Mouse (Mus musculus) c-Kit-positive CD71-positive TER-119-positive erythroid progenitor cells, embryonic 14.5 days (primary cell): ENCODE measurements around the gene Sptbn4.
A peak's percentile ranks its signal among the peaks of the same experiment; 100 is the strongest.

Experiments
- DNase-seq: peaks from one replicate; pipeline ENCODE4 v3.0.0-alpha.2; 2013; ENCODE audit warnings: low spot score

The Sptbn4 gene

DNA sequence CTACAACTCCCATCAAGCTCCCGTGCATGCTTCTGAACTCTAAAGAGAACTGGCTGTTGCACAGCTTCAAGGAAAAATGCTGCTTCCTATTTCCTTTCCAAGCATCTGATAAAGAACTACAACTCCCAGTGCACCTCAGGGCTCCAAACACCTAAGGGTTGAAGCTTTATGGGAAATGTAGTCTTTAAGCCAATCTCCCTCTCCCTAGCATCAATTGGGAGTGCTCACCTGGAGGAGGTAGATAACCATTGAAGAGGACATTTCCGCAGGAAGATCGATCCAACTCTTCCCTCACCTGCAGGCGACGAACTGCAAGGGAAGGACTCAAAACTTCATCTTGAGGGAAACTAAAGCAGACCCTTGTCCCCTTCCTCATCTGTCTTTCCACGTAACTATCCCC, 93.3 kb downstream of the Sptbn4 start:
- no peak for DNase-seq

DNA sequence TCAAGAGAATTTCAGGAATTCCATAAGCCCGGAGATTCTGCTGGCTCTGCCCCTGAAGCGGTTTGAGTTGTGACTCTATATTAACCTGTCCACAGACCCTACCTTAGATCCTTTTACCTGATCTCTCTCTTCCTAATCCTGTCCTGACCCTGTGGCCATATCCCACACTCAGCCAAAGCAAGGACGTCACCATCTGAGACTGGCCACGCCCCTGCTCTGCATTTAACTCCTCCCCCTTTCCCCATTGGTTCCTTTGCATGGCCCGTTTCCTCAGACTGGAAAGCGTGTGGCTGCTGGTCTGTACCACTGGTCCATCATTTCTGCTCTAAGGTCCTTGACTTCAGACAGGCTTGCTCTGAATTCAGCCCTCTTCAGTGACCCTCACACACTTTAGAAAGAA, 102.0 kb downstream of the Sptbn4 start:
- DNase-seq: no peak

DNA sequence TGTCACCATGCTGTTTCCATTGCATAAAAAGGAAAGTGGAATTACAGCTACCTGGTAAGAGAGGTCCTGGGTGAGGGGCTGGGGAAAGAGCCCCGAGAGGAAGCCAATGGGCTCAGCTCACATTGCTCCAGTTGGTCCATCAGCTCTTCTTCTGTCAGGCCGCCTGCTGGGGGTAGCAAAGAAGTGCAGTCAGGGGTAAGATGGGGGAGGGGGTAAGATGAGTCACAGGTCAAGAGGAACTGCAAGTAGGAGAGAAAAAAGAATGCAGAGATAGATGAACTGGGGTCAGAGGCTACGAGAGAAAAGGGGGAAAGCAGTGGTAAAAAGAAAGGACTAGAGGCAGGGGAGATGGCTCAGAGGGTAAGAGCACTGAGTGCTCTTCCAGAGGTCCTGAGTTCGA, 104.9 kb downstream of the Sptbn4 start:
- DNase-seq: no peak

DNA sequence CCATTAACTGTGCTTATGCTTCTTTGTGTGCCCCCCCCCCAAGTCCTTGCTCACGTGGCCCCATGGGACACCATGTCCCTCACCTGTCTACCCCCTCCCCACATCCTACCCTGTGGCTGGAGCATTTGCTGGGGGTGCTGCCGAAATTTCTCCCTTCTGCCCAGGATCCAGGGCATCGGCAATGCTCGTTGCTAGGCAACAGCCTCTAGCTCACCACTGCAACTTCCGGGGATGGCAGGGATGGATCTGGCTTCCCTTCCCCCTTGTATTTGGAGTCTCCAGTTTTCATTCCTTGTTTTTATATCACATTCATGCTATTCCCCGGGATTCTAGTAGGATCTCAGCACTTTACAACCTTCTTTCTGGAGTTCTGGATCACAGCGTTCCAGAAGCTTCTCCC, 108.0 kb downstream of the Sptbn4 start:
- DNase-seq: no peak

DNA sequence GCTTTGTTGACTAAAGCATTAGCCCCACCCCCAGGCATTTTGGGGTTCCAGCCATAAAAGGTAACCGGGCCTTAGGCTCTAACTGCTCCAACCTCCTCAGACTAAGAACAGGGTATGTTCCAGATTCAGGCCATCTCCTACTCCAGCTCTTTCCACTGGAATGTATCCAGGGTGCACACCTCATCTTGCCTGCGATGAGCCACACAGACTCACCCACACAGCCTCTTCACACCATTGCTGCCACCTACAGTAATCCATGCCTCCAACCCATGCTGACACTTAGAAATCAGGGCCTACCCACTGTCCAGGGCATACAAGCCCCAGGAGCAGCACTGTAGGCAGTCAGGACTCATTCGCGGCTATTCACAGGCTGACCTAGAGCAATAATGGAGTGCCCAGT, 108.4 kb downstream of the Sptbn4 start:
- no peak for DNase-seq

DNA sequence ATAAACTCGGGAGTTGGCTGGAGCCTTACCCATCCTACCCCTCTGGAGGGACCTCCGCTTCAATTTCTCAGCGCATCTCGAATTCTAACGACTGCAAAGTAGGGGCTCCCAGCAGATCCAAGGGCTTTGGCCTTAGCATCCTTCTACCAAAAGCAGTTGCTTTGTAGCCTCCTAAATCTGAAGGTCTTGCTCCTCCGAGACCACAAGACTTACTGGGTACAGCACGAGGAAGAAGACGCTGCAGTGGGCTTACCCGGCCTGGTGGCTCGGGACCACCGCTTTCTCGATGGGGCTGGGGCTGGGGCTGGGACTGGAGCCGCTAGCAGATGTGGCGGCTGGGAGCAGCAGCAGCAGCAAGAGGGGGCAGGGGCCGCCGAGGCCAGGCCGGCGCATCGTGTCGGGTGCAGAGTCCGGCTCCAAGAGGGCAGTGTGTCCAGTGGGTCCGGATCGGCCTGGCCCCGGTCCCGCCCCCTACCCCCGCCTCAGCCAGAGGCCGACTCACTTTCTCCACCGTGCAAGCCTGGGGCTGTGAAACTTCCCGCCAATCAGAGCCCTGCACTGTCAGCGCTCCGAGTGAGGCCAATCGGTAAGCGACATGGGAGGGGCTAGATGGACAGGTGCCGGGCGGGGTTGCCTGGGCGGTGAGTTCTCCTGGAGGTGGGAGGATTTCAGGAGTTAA, 110.2 kb downstream of the Sptbn4 start, which contains the start of gene Ltbp4:
Ltbp4 (minus strand) TSS at position 518 of the 679 bp plus-strand sequence.
- no peak for DNase-seq

DNA sequence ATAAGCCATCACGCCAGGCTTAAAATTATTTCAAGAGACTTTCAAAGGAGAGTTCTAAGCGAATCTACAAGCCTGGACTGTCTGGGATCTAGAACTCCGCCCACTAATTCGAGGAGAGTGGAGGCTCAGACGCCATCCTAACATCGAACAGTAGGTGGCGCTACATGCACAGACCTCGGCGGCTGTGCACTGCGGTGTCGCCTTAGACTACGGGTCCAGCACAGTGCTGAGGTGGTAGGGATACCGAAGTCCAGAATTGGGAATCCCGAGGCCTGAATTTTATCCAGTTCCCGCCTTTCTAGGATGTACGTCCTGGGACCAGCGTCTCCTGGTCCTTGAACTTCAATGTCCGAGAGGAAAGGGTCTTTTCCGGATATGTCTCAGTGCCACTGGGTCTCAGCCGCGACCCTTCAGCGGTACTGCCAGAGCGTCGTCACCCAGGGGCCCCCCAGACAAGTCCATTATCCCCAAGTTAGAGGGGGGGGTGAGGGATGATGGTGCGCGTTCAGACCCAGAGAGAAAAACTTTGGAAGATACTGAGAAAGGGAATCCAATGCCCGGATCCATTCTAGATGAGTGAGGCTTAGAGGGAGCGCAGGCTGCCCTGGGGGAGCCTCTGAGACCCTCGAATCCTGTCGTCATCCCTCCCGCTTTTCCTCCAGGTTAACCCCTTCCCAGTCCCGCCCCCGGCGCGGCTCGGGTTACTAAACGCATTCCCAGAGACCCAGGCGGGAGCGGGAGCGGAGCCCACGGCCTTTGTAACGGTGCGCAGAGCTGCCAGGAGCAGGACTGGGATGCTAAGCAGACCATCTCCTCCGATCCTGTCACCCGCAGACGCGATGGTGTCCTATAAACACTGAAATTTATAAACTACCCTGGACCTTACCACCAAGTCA, 111.3 kb downstream of the Sptbn4 start:
- peak; percentile 83 for DNase-seq

DNA sequence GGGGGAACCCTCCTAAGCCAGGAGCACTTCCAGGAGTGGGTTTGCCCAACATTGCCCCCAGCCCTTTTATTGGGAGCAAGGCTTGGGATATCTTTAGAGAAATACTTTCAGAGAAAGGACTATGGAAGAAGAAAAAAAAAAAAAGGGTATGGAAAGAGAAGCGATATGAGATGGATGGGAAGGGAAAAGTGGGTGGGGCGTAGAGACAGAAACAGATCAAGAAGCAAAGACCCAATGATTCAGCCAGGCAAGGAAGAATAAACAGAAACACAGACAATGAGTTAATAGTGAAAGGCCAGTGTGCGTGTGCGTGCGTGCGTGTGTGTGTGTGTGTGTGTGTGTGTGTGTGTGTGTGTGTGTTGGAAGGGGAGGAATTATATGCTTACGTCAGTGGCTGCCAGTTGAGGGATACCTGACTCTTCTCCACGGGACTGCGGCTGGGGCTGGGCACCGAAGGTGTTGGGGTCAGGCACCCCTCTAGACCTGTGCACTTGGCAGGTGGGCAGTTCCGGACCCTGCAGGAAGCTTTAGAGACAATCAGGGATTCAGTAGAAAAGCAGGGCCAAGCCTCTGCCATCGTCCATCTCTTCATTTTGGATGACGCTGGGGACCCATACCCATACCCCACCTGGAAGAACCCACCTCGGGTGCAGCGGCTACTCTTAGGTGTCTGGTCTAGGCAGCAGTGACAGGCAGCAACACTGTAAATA, 112.3 kb downstream of the Sptbn4 start:
- no peak for DNase-seq

DNA sequence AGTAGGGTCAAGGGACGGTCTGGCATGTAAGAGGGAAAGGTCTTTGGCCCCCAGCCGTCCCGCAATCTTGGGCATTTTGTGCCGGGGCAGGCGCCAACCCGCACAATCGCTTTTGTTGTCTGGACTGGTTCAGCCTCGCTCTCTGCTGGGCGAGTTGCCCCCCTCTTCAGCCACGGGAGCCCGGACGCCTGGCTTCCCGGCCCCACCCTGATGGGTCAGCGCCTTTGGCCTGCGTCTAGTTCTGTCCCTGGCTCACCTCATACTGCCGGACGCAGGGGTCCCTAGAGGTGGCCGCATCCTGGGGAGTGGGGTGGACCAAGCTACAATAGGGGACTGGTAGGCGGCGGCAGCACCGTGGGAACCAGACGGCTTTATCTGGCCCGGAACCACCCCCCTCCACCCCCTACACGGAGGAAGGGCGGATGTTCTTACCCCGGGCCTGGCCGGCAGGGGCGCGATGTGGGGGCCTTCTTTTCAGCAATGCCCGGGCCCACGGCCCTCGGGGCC, 113.0 kb downstream of the Sptbn4 start:
- no peak for DNase-seq

DNA sequence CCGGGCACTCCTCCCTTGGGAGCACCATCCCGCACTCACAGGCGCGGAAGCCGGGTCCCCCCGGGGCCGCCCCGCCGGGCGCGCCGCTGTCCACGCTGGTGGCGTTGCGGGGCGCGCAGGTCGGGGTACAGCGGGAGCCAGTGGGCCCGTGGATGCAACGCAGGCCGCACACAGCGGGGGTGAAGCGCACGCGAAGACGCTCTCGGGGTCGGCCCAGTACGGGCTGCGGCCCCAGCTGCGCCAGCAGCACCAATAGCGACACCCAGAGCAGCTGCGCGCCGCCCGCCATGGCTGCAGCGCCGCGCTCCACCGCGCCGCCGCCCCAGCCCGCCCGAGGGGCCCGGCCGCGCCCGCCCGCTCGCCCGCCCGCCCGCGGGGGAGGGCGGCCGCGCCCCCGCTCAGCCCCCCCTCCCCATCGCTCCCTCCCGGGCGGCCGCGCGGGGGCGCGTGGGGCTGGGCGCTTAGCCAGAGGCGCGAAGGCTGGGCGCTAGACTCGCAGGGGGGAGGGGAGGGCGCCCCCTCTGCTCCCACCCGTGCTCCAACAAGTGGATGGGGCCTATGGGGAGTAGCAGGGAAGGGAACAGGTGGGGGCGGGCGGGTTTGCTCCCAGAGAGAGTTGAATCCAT, 114.1 kb downstream of the Sptbn4 start:
- no peak for DNase-seq

DNA sequence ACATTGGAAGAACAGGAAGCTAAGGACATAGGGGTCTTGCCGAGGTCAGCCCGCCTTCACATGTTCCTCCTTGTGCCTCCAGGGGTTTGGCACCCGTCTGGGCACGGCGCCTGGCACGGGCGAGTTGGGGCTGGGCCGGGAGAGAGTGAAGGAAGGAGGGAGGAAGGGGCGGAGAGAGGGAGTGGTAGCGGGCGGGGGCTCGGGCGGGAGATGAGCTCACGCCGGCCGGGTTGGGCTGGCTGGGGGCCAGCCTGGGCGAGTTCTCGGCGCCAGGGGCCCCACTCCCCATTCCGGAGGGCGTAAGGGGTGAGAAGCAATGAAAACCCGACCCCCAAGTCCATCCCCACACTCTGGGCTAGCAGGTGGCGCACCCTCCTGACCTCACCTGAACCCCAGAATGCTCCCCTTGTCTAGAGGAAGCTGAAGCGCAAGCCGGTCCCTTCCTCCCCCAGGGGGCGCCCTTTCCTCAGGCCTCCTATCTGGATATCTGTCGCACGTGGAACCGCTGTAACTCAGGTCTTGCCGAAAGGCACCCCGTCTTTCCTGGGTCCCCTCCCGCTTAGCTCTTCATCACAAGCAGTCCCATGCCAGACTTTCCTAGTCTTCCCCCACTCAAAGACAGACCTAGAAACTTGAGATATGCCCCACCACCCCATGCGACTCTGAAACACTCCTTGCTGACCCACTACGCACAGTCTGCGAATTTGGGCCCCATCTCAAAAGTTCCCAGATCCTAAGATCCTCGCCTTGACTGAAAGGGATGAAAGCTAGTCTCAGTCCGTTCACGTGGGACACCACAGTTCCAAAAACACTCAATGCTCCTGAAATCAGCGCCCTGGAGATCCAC, 114.9 kb downstream of the Sptbn4 start:
- DNase-seq: peak; percentile 78

DNA sequence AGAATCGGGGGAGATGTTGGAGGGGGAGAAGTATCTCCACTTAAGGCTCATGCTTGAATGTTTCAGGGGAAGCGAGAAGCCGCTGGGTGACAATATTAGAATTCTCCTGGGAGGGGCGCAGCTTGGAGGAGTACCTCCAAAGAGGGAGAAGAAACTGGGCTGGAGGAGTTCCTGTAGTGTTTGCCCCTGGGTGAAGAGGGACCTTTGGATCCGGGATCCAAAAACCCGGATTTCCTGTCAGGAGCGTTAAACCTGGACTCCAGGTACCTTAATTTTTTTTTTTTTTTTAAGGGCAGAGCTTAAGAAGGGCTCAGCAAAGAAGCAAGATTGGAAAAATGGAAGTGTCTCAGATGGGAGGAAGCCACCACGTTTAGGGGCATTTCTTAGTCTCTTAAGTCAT, 115.6 kb downstream of the Sptbn4 start:
- no peak for DNase-seq

DNA sequence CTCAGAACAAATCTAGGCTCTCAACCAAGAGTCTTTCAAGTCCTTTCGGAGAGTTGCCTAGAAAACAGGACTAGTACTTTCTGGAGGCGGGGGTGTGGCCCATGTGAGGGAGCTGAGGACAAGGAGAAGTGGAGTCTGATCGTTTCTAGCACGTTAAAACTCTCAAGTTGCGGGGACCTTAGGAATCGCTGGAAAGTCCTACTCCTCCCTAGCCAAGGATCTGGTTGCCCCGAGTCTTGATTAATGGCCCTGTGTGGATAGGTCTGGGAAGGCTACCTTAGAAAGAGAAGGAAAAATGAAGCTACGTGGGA, 116.0 kb downstream of the Sptbn4 start:
- DNase-seq: no peak

DNA sequence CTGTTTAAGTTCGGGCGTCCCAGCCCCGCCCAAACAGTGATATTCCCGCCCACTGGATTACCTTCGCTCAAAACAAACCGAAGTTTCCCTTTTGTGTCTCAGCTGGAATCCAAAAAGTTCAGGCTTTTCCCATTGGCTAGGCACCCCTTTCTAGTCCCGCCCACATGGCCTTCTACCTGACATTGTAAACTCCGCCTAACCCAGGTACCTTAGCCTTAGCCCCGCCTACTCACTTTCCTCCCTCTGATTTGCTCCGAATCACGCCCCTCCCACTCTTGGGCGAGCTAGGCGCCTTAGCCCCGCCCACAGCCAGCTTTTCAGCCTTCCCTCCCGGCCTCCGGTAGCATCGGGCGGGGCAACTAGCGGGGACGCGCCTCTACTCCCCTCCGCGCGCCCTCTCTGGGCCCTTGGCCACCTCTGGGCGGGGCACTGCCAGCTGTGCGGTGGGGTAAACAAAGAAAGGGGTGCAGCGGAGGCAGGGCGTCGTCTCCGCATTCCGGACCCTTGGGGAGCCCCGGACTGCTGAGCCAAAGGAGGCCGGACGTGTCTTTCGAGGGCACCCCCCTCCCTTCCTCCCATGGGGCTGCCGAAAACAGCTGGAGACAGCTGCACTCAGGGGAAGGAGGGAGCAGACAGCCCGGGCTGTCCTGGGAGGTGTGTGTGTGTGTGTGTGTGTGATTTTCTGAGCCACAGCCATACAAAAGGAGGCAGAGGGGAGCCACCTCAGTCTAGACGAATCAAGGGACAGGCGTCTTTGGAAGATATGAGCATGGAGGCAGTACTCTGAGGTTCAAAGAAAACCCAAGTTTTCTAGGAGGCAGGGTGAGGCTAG, 116.6 kb downstream of the Sptbn4 start:
- DNase-seq: peak; percentile 85

DNA sequence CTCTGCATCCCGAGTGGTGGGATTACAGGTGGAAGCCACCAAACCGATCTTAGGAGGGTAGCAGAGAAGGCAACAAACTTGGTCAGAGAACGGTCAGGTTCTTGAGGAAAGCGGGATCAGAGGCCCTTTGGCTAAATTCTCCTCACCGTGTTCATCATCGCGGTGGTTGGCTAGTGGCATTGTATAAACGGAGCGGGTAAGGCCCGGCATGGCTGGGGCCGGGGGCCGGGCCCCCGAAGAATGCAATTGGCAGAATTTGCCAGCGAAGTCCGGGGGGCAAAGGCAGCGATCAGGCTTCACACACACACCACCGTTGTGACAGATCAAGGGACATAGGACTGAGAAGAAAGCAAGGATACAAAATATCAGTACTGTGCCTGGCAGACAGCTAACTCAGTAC, 117.5 kb downstream of the Sptbn4 start:
- no peak for DNase-seq

DNA sequence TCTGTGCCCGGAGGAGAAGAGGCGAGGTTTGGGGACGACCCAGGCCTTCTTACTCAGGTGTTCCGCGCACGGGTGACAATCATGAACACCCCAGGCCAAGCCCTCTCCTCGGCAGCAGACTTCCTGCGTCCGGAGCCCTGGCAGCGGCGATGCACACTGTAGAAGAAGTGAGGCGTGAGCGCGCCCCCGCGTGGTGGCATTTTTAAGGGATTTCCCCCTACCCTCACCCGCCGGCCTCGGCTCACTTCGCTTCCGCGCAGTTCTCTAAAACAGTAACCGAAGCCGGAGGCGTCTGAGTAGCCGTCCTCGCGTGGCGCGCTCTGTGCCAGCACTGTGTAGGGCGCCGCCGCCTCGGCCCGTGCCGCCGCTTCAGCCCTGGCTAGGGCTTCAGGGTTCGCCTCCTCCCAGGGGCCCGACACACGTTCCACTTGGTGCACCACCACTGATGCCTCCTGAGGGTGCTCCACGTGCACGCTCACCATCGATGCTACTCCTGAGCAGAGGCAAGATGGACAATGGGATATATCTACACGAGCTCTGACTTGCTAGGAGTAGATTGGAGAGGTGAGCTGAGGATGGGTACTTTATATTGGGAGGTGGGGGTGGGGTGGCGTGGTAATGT, 118.0 kb downstream of the Sptbn4 start:
- no peak for DNase-seq

DNA sequence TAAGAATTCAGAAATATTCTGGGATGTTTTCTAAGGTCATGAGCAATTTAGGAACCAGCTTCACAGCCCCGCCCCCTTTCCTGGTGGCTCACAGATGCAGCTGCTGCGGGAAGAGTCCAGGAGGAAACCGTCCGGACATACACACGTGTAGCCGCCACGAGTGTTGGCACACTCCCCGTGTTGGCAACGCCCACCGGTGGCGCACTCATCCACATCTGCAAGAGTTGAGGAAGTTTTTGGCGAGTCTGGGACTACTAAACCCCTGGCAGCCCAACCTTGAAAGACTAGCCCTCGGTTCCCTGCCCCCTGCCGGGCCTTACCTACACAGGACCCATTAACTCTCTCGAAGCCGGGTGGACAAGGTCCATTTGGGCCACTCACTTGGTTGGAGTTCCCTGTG, 118.8 kb downstream of the Sptbn4 start:
- DNase-seq: no peak

DNA sequence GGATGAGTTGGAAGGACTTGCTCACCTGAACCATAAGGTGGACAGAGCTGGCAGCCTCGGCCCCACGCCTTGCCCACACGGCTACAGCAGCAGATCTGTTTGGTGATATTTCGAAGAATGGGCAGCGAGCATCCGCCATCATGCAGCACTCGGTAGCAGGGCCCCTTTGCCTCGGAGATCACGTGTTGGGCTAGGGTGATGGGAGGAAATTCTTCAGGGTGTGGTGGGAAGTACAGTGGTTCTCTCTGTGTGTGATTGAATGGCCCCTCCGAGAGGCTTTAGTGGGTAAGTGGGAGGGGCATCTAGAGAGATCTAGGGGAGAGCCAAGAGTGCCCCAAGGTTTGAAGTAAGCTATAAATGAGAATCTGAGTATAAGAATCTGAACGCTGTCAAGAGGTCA, 119.3 kb downstream of the Sptbn4 start:
- no peak for DNase-seq

DNA sequence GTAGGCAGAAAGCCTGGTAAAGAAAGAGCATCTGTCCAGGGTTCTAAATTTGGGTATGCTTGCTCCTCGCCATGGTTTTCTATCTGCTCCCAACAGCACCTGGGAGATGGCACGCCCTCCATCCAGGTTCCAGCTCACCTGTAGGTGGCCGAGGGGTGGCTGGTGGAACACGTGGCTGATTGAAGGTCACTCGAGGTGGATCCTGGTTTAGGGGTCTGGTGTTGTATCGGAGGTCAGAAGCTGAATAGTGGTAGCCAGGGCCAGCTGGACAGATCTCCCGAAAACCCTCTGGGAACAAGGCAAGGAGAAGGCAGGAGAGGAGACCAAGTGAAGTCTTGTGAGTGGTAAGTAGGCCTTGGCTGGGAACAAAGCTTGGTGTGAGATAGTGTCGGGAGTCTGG, 120.0 kb downstream of the Sptbn4 start:
- no peak for DNase-seq
